Mouse (Mus musculus) spleen, adult 2 months (tissue): Measurements from ENCODE around the gene Pygl.

ENCODE experiments used
- CTCF ChIP-seq: fragments of 200-500 bp; IDR thresholded peaks from 2 replicates; pipeline ENCODE4 v1.5.1; 2011; ENCODE audit warnings: mild to moderate bottlenecking, inconsistent platforms; ENCODE audit not compliant: insufficient read depth, insufficient read length, insufficient replicate concordance; ENCODE audit errors: extremely low read depth
- POLR2A ChIP-seq: fragments of 200-500 bp; IDR thresholded peaks from 2 replicates; pipeline ENCODE4 v1.6.1; 2011; ENCODE audit warnings: low read depth, low read length, inconsistent platforms

DNA sequence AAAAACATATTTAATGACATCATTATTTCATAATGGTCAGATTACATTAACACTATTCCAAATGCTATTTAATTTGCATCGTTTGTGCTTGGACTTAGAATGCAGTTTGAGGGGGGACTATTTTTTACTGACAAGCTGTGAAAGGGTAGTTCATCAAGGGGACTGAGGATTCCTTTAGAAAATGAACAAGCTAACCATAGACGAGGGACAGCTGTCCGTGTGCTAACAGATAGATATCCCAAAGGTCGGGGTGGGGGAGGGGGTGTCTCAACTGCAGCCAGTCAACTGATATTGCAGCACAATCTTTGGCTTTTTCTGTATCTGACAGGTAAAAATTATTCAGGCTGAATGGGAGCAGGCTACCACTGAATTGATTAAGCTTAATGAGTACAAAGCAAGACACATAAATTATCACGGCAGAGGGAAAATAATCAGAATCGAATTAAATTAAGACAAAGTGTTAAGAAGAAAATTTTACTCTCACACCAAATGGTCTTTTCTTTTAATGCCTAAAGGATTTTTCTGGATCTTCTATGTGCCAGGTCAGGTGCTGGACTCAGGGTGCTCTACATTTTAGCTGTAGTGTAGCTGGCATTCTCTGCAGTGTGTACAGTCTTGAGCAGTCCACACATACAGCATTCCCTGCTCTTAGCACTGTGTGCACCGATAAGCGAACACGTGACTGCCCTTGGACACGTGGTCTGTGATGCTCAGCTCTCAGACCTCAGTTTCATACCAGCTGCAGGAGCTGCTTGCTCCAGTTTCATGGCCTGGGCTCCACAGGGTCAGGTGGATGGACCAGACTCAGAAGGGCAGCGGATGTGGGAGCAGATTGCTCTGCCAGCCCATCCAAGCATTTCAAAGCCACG, 46.0 kb upstream of the Pygl start:
- TF ChIP-seq POLR2A (no peak), CTCF (no peak)
